Mouse (Mus musculus) right cerebral cortex, adult 2 months (tissue): ENCODE results near the gene Adgrl1.
"Not testable (repeated sequence)": the region's sequence is repeated elsewhere in the genome, so short reads cannot be mapped to it uniquely, and the experiment has no call there.

Experiments
- DNase-seq, 2 experiments: peaks; one replicate each; pipeline ENCODE4 v3.0.0; 2021 to 2022; ENCODE audit warnings: low spot score in 2 of 2

The Adgrl1 gene

GRCm38 (mm10) chr8:83955106-83955957, 55.4 kb downstream of the Adgrl1 start, which contains the start of the genes Gm10644 and Asf1b:
Gene Gm10644 (minus strand): TSS chr8:83955205.
Gene Asf1b (plus strand): TSS chr8:83955507.
- peak; percentile 97 to 99 for DNase-seq

GRCm38 (mm10) chr8:83955958-83956218, 56.0 kb downstream of the Adgrl1 start:
- DNase-seq, result no peak

- DNase-seq, result no peak
Observed at GRCm38 (mm10) chr8:83956789-83957188, 56.9 kb downstream of the Adgrl1 start.

DNA sequence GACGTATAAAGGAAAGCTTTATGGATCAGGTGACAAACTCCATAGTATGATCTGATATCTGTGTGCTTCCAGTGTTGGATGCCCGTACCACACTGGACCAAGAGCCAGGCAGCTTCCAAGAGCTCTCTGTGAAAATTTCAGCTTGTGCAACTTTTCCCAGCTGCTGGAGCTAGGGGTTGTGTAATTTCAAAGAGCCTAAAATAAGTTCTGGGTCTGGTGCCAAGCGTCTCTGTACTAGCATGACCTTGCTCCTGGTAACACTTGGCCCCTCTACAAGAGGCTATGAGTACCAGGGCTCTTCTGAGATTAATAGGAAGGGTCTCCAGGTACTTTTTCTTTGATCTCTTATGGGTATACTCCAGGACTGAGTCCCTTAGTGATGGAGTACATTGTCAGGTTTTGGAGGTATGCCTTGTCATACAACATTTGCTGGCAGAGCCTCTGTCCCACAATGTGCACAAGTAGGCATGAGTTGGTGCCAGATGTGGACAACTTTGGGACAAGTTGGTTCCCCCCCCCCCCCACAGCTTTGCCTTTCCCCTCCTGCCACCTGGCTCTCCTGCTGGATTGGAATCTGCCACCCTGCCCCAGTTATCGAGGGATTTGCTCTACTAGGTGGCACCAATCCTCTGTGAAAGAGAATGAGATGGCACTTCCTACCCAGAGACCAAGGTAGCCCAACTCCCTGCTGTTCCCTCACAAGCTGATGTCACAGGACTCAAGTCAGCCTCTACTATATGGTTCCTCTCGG, 64.3 kb downstream of the Adgrl1 start:
- no peak for DNase-seq

GRCm38 (mm10) chr8:83967701-83968100, 67.8 kb downstream of the Adgrl1 start:
- no peak for DNase-seq

GRCm38 (mm10) chr8:83971121-83971520, 71.2 kb downstream of the Adgrl1 start:
- no peak for DNase-seq

- DNase-seq, result no peak
Observed at GRCm38 (mm10) chr8:83971661-83972060, 71.8 kb downstream of the Adgrl1 start.

- DNase-seq, result peak; percentile 99
Observed at GRCm38 (mm10) chr8:83972150-83973120, 72.5 kb downstream of the Adgrl1 start, which contains the start of gene Prkaca. Gene Prkaca (plus strand): TSS chr8:83972993.

- DNase-seq, result no peak
Observed at GRCm38 (mm10) chr8:83973161-83974031, 73.5 kb downstream of the Adgrl1 start.

DNA sequence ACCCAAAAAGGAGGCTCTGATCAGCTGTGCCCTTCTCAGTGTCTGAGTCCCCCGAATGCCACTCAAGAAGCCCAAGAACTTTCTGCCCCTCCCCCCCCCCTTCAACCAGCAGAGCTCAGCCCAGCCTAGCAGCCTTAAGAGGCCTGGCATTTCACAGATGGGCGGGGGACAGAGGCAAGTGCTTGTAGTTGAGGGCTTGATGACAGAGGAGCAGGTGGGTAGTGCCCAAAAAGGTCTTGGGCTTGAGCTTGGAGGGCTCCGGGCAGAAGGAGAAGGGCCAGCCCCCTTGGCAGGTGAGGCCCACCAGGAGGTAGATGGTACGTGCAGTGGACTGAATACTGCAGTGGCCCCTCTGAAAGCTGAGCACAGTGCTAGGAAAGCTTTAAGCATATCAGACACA, 74.6 kb downstream of the Adgrl1 start:
- DNase-seq, result no peak

DNA sequence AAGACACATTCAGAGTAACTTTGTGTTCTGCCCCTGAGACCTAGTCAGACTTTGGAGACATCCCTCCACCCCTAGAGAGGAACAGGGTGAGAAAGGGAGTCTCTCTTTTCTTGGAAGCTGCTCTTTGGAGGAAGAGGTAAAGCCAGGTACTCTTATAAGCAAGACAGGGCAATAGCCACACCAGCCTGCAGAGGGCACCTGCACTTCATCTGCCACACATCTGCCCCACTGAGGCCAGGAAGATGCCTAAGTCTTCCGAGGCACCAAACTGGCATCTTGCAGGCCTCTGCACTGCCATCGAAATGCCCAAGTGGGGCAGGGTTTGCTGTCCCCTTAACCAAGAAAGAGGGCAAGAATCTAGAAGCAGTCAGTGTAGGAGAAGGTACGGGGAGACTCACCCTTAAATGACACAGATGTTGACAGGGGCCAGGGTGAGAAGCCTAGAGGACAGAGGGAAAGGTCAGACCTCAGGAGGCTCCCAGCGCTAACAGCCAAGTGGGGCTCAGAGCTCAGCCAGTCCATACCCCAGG, 76.3 kb downstream of the Adgrl1 start:
- DNase-seq, result no peak

DNA sequence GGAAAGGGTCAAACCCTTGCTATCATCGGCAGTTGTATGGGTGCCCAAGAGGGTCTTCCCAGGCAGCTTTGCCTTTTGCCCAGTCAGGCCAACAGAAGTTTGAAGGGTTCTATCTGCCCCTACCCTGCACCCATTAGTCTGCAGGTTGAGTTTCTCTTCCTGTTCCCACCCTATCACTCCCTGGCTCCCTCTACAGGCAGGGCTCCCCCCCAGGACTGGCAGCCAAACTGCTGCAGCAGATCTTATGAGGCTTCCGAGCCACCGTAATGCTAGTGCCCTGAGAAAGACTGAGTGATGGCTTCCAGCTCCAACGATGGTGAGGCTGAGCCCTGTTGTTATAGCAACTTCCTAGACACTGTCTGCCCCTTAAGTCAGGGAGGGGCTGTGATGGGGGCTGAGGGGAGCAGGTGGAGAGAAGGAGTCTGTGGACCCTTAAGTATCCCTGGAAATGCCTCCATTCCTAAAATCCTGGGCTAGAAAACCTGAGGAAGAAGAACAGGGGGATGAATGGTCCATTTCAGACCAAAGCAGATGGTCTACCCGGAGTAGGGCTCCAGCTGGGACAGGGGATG, 77.0 kb downstream of the Adgrl1 start:
- no peak for DNase-seq

DNA sequence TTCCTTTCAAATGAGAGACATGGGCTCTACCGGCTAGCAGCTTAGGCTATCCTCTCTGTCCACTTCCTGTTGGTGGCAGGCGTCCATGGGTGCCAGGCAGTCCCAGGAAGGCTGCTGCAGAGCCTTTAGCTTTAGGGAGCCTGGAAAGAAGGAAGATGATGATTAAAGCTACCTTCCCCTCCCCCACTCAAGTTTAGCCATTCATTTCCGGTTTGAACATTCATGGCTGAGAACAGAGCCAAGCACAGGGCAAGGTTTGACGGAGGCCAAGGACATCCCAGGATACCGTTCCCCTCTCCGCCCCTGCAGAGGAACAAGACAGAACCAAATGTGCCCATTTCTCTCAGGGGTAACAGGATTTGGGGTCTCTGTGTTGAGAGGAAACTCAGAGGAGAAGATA, 77.7 kb downstream of the Adgrl1 start:
- DNase-seq, result no peak

DNA sequence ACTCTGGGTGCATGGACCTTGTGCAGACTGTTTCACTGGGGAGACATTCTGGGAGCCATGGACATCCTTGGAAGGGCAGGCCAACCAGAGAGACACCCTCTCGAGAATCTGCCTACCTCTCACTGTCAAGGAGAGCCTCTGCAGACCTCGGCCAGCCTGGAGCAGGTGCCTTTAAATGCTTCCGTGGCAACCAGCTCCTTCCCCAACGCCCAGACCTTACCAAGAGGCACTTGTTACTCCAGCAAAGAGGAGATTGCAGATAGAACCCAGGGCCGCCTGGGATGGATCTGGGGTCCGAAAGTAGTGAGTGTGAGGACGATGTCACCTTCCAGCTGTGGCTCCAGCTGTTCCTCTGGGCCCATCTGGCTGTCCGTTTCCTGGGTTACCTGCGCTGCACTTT, 78.3 kb downstream of the Adgrl1 start:
- no peak for DNase-seq

- no peak for DNase-seq
Observed at GRCm38 (mm10) chr8:83980250-83980649, 80.3 kb downstream of the Adgrl1 start.

DNA sequence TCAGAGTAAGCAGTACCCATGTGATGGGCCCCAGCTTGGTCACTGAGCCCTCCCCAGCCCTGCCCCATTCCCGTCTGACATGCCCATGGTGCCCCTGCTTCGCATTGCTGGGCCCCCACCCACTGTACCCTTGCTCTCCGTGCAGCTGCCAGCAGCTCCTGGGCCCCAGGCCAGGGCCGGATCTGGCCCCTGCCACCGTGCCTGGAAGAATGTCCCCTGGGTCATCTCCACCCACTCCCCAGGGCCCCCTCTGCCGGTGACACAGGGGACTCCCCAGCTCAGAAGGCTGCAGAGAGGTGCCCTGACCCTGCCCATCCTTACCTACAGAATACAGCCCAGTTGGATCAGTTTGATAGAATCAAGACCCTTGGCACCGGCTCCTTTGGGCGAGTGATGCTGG, 80.9 kb downstream of the Adgrl1 start:
- no peak for DNase-seq

- DNase-seq, result no peak
Observed at GRCm38 (mm10) chr8:83981533-83981932, 81.6 kb downstream of the Adgrl1 start.

- DNase-seq, result no peak
Observed at GRCm38 (mm10) chr8:83982449-83982848, 82.5 kb downstream of the Adgrl1 start.

- not testable (repeated sequence) for DNase-seq
Observed at GRCm38 (mm10) chr8:83983222-83983621, 83.3 kb downstream of the Adgrl1 start.

DNA sequence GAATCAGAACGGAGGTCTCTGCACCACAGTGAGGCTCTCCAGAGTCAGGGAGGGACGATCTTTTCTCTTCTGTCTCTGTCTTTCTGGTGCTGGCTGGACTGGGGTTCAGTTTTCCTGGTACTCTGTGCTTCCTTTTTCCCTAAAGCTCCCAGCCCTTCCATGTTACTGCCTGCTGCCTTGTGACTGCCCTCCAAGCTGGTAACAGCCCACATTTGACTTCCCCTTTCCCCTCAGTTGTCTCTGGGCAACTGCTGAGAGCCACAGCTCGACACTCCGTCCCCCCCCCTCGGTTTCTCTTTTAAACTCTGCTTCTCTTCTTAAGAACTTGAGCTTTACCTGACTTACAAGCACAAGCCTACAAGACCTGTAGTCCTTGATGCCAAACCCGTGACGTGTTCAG, 89.3 kb downstream of the Adgrl1 start:
- DNase-seq, result no peak
